Mouse (Mus musculus): ENCODE results near the gene Mob4. TPM values are rescaled to one million over a fixed set of nuclear protein-coding genes. Genes with fewer than 3 reads are reported as not detected.

Mob4 gene
- polyA plus RNA-seq, 1 experiment, result 45.4 TPM

DNA sequence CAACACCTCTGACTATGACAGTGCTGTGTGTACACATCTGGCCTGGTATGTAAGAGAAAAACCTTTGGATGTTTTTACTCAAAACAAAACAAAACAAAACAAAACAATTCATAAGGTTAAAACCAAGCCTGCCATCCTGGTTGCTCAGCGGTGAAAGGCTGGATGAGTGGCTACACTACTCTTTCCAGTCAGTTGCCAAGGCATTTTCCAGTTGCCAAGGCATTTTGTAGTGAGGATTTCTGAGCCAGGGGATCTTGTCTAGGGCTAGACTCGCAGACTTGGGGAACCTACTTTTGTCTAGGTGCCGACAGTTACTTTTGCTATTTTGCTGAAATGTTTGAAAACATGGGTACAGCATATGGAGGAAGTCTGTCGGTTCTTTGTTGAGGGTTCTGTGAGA lies 64.0 kb downstream of the Mob4 start:
- no peak overlapping the region for H3K27ac ChIP-seq (ENCODE audit: insufficient read depth, low read depth, low read length)
- H3K4me1 ChIP-seq (ENCODE audit: control insufficient read depth, insufficient read depth, low read length), result no peaks in the 10 kb centered on the region
- TF ChIP-seq CTCF (IDR thresholded peaks at IDR 0.05; ENCODE audit: low read depth, low read length) (no peak), POLR2A (IDR thresholded peaks at IDR 0.05; ENCODE audit: borderline replicate concordance, low read depth, low read length) (no peak)
- no peak overlapping the region for H3K4me3 ChIP-seq (ENCODE audit: insufficient read depth, low read length)

DNA sequence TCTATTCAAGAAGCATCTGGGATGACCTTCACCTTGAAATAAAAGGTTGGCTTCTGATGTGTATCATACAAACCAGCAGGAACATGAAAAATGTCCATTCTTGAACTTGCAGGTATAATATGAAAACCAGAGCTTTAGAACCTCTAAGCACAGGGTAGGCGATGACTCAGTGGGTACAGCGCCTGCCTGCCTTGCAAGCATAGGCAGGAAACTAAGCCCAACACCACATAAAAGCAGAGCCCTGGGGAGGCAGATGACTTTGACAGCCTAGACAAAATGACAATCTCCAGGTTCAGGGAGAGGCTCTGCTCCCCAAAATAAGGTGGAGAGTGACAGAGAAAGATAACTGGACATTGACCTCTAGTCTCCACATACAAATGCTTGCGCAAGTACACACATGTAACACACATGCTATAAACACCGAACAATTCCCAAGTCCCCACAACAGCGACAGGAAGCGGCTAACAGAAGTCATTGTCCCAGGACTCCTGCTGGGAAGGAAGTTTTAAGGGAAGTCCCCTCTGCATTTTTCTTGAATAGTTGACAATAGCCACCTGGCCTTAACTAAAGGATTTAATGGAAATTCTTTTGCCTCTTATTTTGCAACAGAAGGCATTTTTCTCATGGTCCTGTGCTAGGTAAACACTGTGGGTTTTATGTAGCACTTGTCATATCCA lies 65.4 kb downstream of the Mob4 start:
- no peak overlapping the region for H3K4me3 ChIP-seq (ENCODE audit: insufficient read depth, low read length)
- H3K4me1 ChIP-seq (ENCODE audit: control insufficient read depth, insufficient read depth, low read length), result no peaks in the 10 kb centered on the region
- TF ChIP-seq CTCF (IDR thresholded peaks at IDR 0.05; ENCODE audit: low read depth, low read length) (no peak), POLR2A (IDR thresholded peaks at IDR 0.05; ENCODE audit: borderline replicate concordance, low read depth, low read length) (no peak)
- H3K27ac ChIP-seq (ENCODE audit: insufficient read depth, low read depth, low read length), result no peak overlapping the region

DNA sequence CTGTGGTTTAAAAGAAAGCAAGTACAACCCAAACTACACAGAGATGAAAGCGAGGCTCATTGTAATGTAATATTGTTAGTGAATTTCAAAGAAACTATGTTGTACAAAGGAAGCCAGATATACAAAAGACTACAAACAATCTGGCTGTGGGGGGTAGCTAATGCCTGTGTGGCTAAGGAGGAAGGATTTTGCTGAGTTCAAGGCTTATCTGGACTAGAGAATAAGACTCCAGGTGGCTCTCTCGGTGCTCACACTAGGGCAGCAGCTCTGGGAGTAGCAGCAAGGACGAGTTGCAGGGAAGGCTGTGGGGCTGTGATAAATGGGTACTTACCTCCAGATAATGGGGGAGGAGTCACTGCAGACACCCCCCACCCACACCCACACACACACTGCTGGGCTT lies 67.7 kb downstream of the Mob4 start:
- H3K4me1 ChIP-seq (ENCODE audit: control insufficient read depth, insufficient read depth, low read length), result no peaks in the 10 kb centered on the region
- no peak overlapping the region for H3K4me3 ChIP-seq (ENCODE audit: insufficient read depth, low read length)
- TF ChIP-seq POLR2A (IDR thresholded peaks at IDR 0.05; ENCODE audit: borderline replicate concordance, low read depth, low read length), result no peak
- TF ChIP-seq CTCF (IDR thresholded peaks at IDR 0.05; ENCODE audit: low read depth, low read length), result no peak
- H3K27ac ChIP-seq (ENCODE audit: insufficient read depth, low read depth, low read length), result no peak overlapping the region

DNA sequence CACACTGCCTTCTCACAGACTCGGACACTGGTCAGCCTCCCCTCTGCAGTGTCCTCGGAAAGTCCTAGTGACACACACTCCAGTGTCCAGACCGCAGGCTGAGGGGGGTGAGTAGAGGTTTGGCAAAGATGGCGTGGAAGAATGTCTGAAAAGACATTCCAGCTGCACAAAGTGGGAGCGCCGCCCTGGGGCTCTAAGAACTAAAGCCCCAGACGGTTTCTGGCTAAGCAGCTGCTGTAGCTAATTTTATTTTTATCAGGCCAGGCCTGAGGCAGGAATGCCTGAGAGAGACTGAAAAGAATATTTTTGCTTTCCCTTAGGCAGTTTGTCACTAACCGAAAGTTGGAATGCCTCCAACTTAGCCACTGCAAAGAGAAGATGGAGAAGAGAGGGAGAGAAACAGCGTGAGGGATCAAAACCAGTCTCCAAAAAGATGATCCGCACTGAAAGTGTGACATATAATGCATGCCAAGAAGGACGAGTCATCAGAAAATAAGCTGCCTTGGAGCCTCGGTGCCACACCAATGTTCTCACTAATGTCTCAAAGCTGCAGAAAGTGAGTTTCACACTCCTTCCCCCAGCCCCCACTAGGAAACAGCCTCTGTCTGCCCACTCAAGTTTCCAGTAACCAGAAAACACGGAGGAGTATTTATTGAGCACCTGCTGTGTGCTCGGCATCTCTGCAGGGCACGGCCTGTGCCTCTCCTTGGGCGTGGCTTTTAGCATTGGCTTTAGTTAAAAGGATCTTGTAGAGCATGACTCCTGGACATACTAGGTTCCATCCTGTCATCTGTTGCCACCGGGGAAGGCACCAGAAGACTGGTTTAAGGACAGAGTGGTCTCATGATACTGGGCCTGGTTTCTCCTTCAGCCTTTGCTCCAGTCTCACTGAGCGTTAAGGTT lies 71.1 kb downstream of the Mob4 start:
- TF ChIP-seq POLR2A (IDR thresholded peaks at IDR 0.05; ENCODE audit: borderline replicate concordance, low read depth, low read length) (no peak), CTCF (IDR thresholded peaks at IDR 0.05; ENCODE audit: low read depth, low read length) (no peak)
- Histone ChIP-seq H3K27ac (ENCODE audit: insufficient read depth, low read depth, low read length) (no peak overlapping the region), H3K4me1 (ENCODE audit: control insufficient read depth, insufficient read depth, low read length) (no peaks in the 10 kb centered on the region), H3K4me3 (ENCODE audit: insufficient read depth, low read length) (no peak overlapping the region)

Other genes with a start within 250 kb of the Mob4 start
- 66.8 and 73.9 TPM in 2 replicates for gene Ankrd44, start 204.8 kb upstream of the Mob4 start, polyA plus RNA-seq (2012; ENCODE audit: insufficient read depth, insufficient read length, missing spikeins)
- 250 and 278 TPM in 2 replicates for gene Sf3b1, start 103.8 kb upstream of the Mob4 start, polyA plus RNA-seq (2012; ENCODE audit: insufficient read depth, insufficient read length, missing spikeins)
- gene Coq10b, start 78.5 kb upstream of the Mob4 start, polyA plus RNA-seq (2012; ENCODE audit: insufficient read depth, insufficient read length, missing spikeins), result 8.7 and 9.0 TPM in 2 replicates
- gene Hspe1, start 43.1 kb upstream of the Mob4 start, polyA plus RNA-seq (2012; ENCODE audit: insufficient read depth, insufficient read length, missing spikeins), result 126 and 129 TPM in 2 replicates
- 54.7 and 59.8 TPM in 2 replicates for gene Hspd1, start 43.0 kb upstream of the Mob4 start, polyA plus RNA-seq (2012; ENCODE audit: insufficient read depth, insufficient read length, missing spikeins)
- gene Rftn2, start 95.6 kb downstream of the Mob4 start, polyA plus RNA-seq (2012; ENCODE audit: insufficient read depth, insufficient read length, missing spikeins), result 2.1 and 2.8 TPM in 2 replicates
- 1.3 and 1.5 TPM in 2 replicates for gene Mars2, start 105.9 kb downstream of the Mob4 start, polyA plus RNA-seq (2012; ENCODE audit: insufficient read depth, insufficient read length, missing spikeins)
- not detected in 2 replicates for gene Boll, start 232.2 kb downstream of the Mob4 start, polyA plus RNA-seq (2012; ENCODE audit: insufficient read depth, insufficient read length, missing spikeins)